In the genomic region with DNA sequence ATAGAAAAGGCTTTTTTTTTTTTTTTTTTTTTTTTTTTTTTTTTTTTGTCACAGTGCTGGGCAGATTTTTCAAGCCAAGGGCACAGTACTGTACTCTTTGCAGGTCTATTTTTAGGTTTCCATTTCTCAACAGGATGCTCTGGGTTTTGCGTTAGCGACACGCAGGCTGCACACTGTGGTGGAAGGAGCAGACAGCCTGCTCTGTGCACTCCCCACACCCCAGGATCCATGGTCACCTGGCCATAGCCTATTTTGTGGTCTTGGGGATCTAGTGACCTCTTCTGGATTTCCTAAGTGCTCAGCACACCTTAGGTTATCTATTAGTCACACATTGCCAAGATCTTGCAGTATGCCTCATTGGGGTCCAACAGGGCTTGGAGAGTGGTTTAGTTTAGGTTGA, we compare ENCODE assay signal across 8 mouse cellular contexts.
DNase-seq lines count a peak whose midpoint lies in the region; ATAC-seq lines count a peak whose summit lies in the region.

No protein-coding gene starts in this region.

- no peak for ATAC-seq in erythroid progenitor cell, adult 5-6 weeks (replicated peaks; ENCODE audit: low FRiP score, poor library complexity, severe bottlenecking)

- DNase-seq in adrenal gland, adult (ENCODE audit: inconsistent age in 2 of 2, low spot score in 1 of 2), result peak; percentile 74 to 84
- no peak for DNase-seq in adrenal gland, postnatal 4 days (ENCODE audit: low spot score in 2 of 2)
- peak; percentile 10 for DNase-seq in left cerebral cortex, postnatal 4 days
- no peak for DNase-seq in left cerebral cortex, adult 11 months (ENCODE audit: low spot score)
- peak; percentile 50 to 62 for DNase-seq in adrenal gland, postnatal 36 days
- peak; percentile 59 to 65 for DNase-seq in cerebellum, postnatal 25 days
- no peak for DNase-seq in embryo, embryonic 9.5 days (ENCODE audit: extremely low spot score)

- intact Hi-C loops in left cerebral cortex, postnatal 4 days (cut with DNase I), result loop anchor here (5.0 kb wide), 2 partner anchors 100 to 470 kb away; partner anchors contain the start of genes Acvr1, Cytip and Upp2

Comparison
In these comparisons a context has a peak if more than half of its experiments do, and no peak if none do; other contexts are left out.
1. DNase-seq: peak in adrenal gland, adult (2 of 2), left cerebral cortex, postnatal 4 days (single experiment), adrenal gland, postnatal 36 days (2 of 2) and cerebellum, postnatal 25 days (2 of 2); none in adrenal gland, postnatal 4 days (0 of 2), left cerebral cortex, adult 11 months (single experiment) and embryo, embryonic 9.5 days (single experiment).